In the genomic region with DNA sequence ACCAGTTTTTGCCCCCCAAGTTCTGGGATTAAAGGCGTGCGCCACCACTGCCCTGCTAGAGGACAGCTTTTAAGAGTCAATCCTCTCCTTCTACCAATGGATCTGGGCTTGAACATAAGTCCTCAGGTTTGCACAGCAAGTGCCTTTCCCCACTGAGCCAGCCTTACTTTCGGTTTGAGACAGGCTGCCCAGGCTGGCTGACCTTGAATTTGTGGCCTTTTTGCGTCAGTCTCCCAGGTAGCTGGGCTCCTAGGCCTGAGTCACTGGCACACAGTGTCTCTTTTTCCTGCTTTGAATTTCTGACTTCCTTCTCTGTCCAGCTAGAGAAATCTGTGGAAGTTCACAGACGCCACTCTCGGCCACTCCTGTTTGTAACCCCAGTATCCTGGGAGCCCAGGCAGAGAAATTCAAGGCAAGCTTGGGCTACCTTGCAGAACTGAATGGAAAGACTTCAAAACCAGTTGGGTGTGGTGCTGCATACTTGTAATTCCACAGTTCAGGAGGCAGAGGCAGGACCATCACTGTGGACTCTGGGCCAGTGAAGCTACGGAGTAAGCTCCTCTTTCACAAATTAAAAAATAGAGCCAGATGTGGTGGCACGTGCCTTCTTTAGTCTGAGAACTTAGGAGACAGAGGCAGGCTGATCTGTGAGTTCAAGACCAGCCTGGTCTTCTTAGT, we compare ENCODE assay signal across 20 mouse cellular contexts. TPM values are rescaled to one million over a fixed set of nuclear protein-coding genes. Genes with fewer than 3 reads are reported as not detected.
DNase-seq lines count a peak whose midpoint lies in the region; ATAC-seq and TF ChIP-seq lines count a peak whose summit lies in the region.
"Had no signal": no experiment of that assay in that cellular context is flagged by ENCODE, and none has a peak within 500 bp of the region (broad histone marks: within the 10 kb centered on the region; RNA-seq: fewer than 3 reads in every experiment).

No protein-coding gene starts in this region.

- no peak overlapping the region; the same call in 1 of the 2 replicates for H3K9ac ChIP-seq in liver, postnatal 0 days (replicated peaks)
- no peak overlapping the region for H3K9ac ChIP-seq in forebrain, embryonic 14.5 days (ENCODE audit: low read length)
- H3K9ac ChIP-seq: embryonic facial prominence, embryonic 13.5 days; heart, embryonic 12.5 days; lung, embryonic 14.5 days had no signal

- TF ChIP-seq EP300 in liver, postnatal 0 days (IDR thresholded peaks at IDR 0.05; ENCODE audit: low read depth) = no peak

- H3K4me1 ChIP-seq in brown adipose tissue, adult 24 weeks (ENCODE audit: control insufficient read depth, insufficient read depth, insufficient read length, low read length) = no peaks in the 10 kb centered on the region; the same call in 1 of the 2 replicates
- H3K4me1 ChIP-seq in liver, postnatal 0 days (ENCODE audit: insufficient read depth) = peaks cover 46% of the 10 kb centered on the region
- no peaks in the 10 kb centered on the region for H3K4me1 ChIP-seq in forebrain, embryonic 14.5 days (ENCODE audit: control insufficient read depth, insufficient read depth, low read length)
- H3K4me1 ChIP-seq: embryonic facial prominence, embryonic 13.5 days; heart, embryonic 12.5 days had no signal

- no peaks in the 10 kb centered on the region for H3K9me3 ChIP-seq in liver, postnatal 0 days (ENCODE audit: low read length)
- no peaks in the 10 kb centered on the region for H3K9me3 ChIP-seq in forebrain, embryonic 14.5 days (replicated peaks; ENCODE audit: control insufficient read depth, low read length)
- H3K9me3 ChIP-seq: embryonic facial prominence, embryonic 13.5 days; heart, embryonic 12.5 days had no signal

- no peaks in the 10 kb centered on the region for H3K36me3 ChIP-seq in liver, postnatal 0 days (replicated peaks; ENCODE audit: insufficient read depth, low read length)
- H3K36me3 ChIP-seq in forebrain, embryonic 14.5 days (ENCODE audit: control insufficient read depth, insufficient read depth, low read length) = no peaks in the 10 kb centered on the region
- H3K36me3 ChIP-seq: embryonic facial prominence, embryonic 13.5 days; heart, embryonic 12.5 days had no signal

- TF ChIP-seq CTCF in liver, postnatal 0 days (IDR thresholded peaks at IDR 0.05; ENCODE audit: low read depth) = no peak

- H3K27ac ChIP-seq in brown adipose tissue, adult 24 weeks (replicated peaks; ENCODE audit: low read depth, low read length) = peak overlapping the region; percentile 59
- H3K27ac ChIP-seq in liver, postnatal 0 days (ENCODE audit: low read depth) = peak overlapping the region; percentile 82
- H3K27ac ChIP-seq in forebrain, embryonic 14.5 days (ENCODE audit: low read depth, low read length) = no peak overlapping the region
- H3K27ac ChIP-seq: embryonic facial prominence, embryonic 13.5 days had no signal

- DNase-seq in adrenal gland, adult (ENCODE audit: inconsistent age in 2 of 2, low spot score in 1 of 2) = peak; percentile 90 to 93
- DNase-seq in adrenal gland, postnatal 4 days (ENCODE audit: low spot score in 2 of 2) = no peak
- peak; percentile 97 for DNase-seq in R1 (ENCODE audit: low read depth, low spot score)
- DNase-seq in liver, postnatal 0 days = no peak
- DNase-seq in thymus, postnatal 0 days (ENCODE audit: low spot score) = no peak
- no peak for DNase-seq in thymus, adult 18-20 months
- no peak for DNase-seq in forebrain, embryonic 14.5 days (ENCODE audit: low spot score)
- DNase-seq: gastrocnemius, postnatal 36 days; heart, postnatal 36 days; kidney, postnatal 10 days; left cerebral cortex, postnatal 4 days; lung, embryonic 14.5 days; midbrain, embryonic 14.5 days; thymus, postnatal 14 days had no signal

- H3K27me3 ChIP-seq in liver, postnatal 0 days (ENCODE audit: insufficient read depth, low read length) = no peaks in the 10 kb centered on the region
- no peaks in the 10 kb centered on the region for H3K27me3 ChIP-seq in forebrain, embryonic 14.5 days (replicated peaks; ENCODE audit: control insufficient read depth, insufficient read depth, low read length)
- H3K27me3 ChIP-seq: embryonic facial prominence, embryonic 13.5 days had no signal

- WGBS in liver, postnatal 0 days (ENCODE audit: insufficient replicate concordance) = 68% methylated on average over 8 of the region's 8 CpGs
- 86% methylated on average over 8 of the region's 8 CpGs for WGBS in forebrain, embryonic 14.5 days

- H3K4me2 ChIP-seq in liver, postnatal 0 days (ENCODE audit: low read depth, low read length) = no peak overlapping the region
- no peak overlapping the region for H3K4me2 ChIP-seq in forebrain, embryonic 14.5 days (ENCODE audit: low read length)
- H3K4me2 ChIP-seq: embryonic facial prominence, embryonic 13.5 days; heart, embryonic 12.5 days; lung, embryonic 14.5 days had no signal

- no peak overlapping the region for H3K4me3 ChIP-seq in brown adipose tissue, adult 24 weeks (ENCODE audit: insufficient read depth, low read depth, low read length)
- H3K4me3 ChIP-seq in liver, postnatal 0 days (ENCODE audit: low read depth, low read length) = no peak overlapping the region
- no peak overlapping the region for H3K4me3 ChIP-seq in forebrain, embryonic 14.5 days (ENCODE audit: low read depth, low read length)
- H3K4me3 ChIP-seq: embryonic facial prominence, embryonic 13.5 days; heart, embryonic 12.5 days had no signal

- ATAC-seq in liver, postnatal 0 days = no peak
- ATAC-seq in forebrain, embryonic 14.5 days = no peak

RNA-seq across cellular contexts. Expression of a gene that starts 6.6 kb away (rescaled TPM):
- 10 to 100 TPM; 88.2 to 90.2 TPM for total RNA-seq in adrenal gland, postnatal 4 days (2021)
- polyA plus RNA-seq in brown adipose tissue, adult 24 weeks (2012; ENCODE audit: insufficient read depth, insufficient read length, missing spikeins) = 39.6 and 42.8 TPM in 2 replicates
- polyA plus RNA-seq in liver, postnatal 0 days (2015; fragmentation: Nextera tagmentation; extraction: Ambion mirVana) = 36.4 and 36.9 TPM in 2 replicates
- polyA plus RNA-seq in thymus, postnatal 0 days (2015; fragmentation: Nextera tagmentation; extraction: Ambion mirVana) = 29.5 and 29.9 TPM in 2 replicates
- 71.3 and 79.8 TPM in 2 replicates for polyA plus RNA-seq in forebrain, embryonic 14.5 days (2014; fragmentation: Nextera tagmentation; extraction: Ambion mirVana)

RNA-seq across cellular contexts. Expression of a gene that starts 28.5 kb away (rescaled TPM):
- 10 to 100 TPM; 40.0 to 41.1 TPM for total RNA-seq in adrenal gland, postnatal 4 days (2021)
- polyA plus RNA-seq in brown adipose tissue, adult 24 weeks (2012; ENCODE audit: insufficient read depth, insufficient read length, missing spikeins) = 9.6 and 9.9 TPM in 2 replicates
- polyA plus RNA-seq in liver, postnatal 0 days (2015; fragmentation: Nextera tagmentation; extraction: Ambion mirVana) = 3.4 and 3.8 TPM in 2 replicates
- polyA plus RNA-seq in thymus, postnatal 0 days (2015; fragmentation: Nextera tagmentation; extraction: Ambion mirVana) = 5.6 and 6.5 TPM in 2 replicates
- 7.9 and 9.6 TPM in 2 replicates for polyA plus RNA-seq in forebrain, embryonic 14.5 days (2014; fragmentation: Nextera tagmentation; extraction: Ambion mirVana)

RNA-seq across cellular contexts. Expression of a gene that starts 34.3 kb away (rescaled TPM):
- total RNA-seq in adrenal gland, postnatal 4 days (2021) = 10 to 100 TPM; 68.4 to 71.2 TPM
- 33.0 and 41.3 TPM in 2 replicates for polyA plus RNA-seq in brown adipose tissue, adult 24 weeks (2012; ENCODE audit: insufficient read depth, insufficient read length, missing spikeins)
- 3.2 and 3.8 TPM in 2 replicates for polyA plus RNA-seq in liver, postnatal 0 days (2015; fragmentation: Nextera tagmentation; extraction: Ambion mirVana)
- polyA plus RNA-seq in thymus, postnatal 0 days (2015; fragmentation: Nextera tagmentation; extraction: Ambion mirVana) = 8.9 TPM in 2 replicates
- polyA plus RNA-seq in forebrain, embryonic 14.5 days (2014; fragmentation: Nextera tagmentation; extraction: Ambion mirVana) = 74.3 and 98.9 TPM in 2 replicates

RNA-seq across cellular contexts. Expression of a gene that starts 36.3 kb away (rescaled TPM):
- 10 to 100 TPM; 18.4 to 20.6 TPM for total RNA-seq in adrenal gland, postnatal 4 days (2021)
- polyA plus RNA-seq in brown adipose tissue, adult 24 weeks (2012; ENCODE audit: insufficient read depth, insufficient read length, missing spikeins) = 2.5 and 2.8 TPM in 2 replicates
- polyA plus RNA-seq in liver, postnatal 0 days (2015; fragmentation: Nextera tagmentation; extraction: Ambion mirVana) = 0.27 and 0.35 TPM in 2 replicates
- polyA plus RNA-seq in thymus, postnatal 0 days (2015; fragmentation: Nextera tagmentation; extraction: Ambion mirVana) = 0.37 and 0.52 TPM in 2 replicates
- 0.61 and 0.72 TPM in 2 replicates for polyA plus RNA-seq in forebrain, embryonic 14.5 days (2014; fragmentation: Nextera tagmentation; extraction: Ambion mirVana)

RNA-seq across cellular contexts. Expression of a gene that starts 43.8 kb away (rescaled TPM):
- 10 to 100 TPM; 40.5 to 50.4 TPM for total RNA-seq in adrenal gland, postnatal 4 days (2021)
- polyA plus RNA-seq in brown adipose tissue, adult 24 weeks (2012; ENCODE audit: insufficient read depth, insufficient read length, missing spikeins) = not detected in 2 replicates
- polyA plus RNA-seq in liver, postnatal 0 days (2015; fragmentation: Nextera tagmentation; extraction: Ambion mirVana) = not detected in 2 replicates
- polyA plus RNA-seq in thymus, postnatal 0 days (2015; fragmentation: Nextera tagmentation; extraction: Ambion mirVana) = 3.6 and 4.0 TPM in 2 replicates
- 0.30 TPM in 1 of 2 replicates, not detected in the other for polyA plus RNA-seq in forebrain, embryonic 14.5 days (2014; fragmentation: Nextera tagmentation; extraction: Ambion mirVana)
- total RNA-seq: gastrocnemius, postnatal 36 days; heart, postnatal 36 days; layer of hippocampus, adult 8-10 months; left cerebral cortex, postnatal 4 days; megakaryocyte progenitor cell, adult 5-6 weeks had no signal
- polyA plus RNA-seq: frontal cortex, adult 2 months; heart, embryonic 12.5 days; midbrain, embryonic 14.5 days had no signal

Comparison
In these comparisons a context has a peak if more than half of its experiments do, and no peak if none do; other contexts are left out.
1. DNase-seq: peak in adrenal gland, adult (2 of 2) and R1 (single experiment); none in adrenal gland, postnatal 4 days (0 of 2), liver, postnatal 0 days (single experiment), thymus, postnatal 0 days (single experiment), thymus, adult 18-20 months (0 of 2) and forebrain, embryonic 14.5 days (single experiment).